8 mouse cellular contexts compared by ENCODE assay signal in genomic region chr15:99456338-99456962, GRCm38 (mm10). TPM values are rescaled to one million over a fixed set of nuclear protein-coding genes. Genes with fewer than 3 reads are reported as not detected.
A peak's percentile ranks its signal among the peaks of the same experiment; 100 is the strongest.
DNase-seq lines count a peak whose midpoint lies in the region; ATAC-seq and TF ChIP-seq lines count a peak whose summit lies in the region.

No protein-coding gene starts in this region.

- TF ChIP-seq POLR2A in testis, adult 2 months (IDR thresholded peaks at IDR 0.05; ENCODE audit: control insufficient read depth, low read depth, low read length) = no peak
- no peak for TF ChIP-seq POLR2A in myocyte (IDR thresholded peaks at IDR 0.05; ENCODE audit: insufficient read length, low read depth)

- H3K36me3 ChIP-seq in testis, adult 2 months (ENCODE audit: control insufficient read depth, insufficient read depth, low read length) = no peaks in the 10 kb centered on the region
- 0 out of 2 replicates have a peak, but pooled peaks cover 4% of the 10 kb centered on the region for H3K36me3 ChIP-seq in forebrain, embryonic 12.5 days (replicated peaks)
- H3K36me3 ChIP-seq in limb, embryonic 10.5 days = peaks cover 50% of the 10 kb centered on the region
- H3K36me3 ChIP-seq in myocyte (ENCODE audit: control insufficient read depth, insufficient read depth) = peaks cover 3% of the 10 kb centered on the region

- peak overlapping the region; percentile 85 for H3K4me3 ChIP-seq in testis, adult 2 months (ENCODE audit: control insufficient read depth, low read depth, low read length)
- H3K4me3 ChIP-seq in forebrain, embryonic 12.5 days (replicated peaks) = peak overlapping the region; percentile 84
- peak overlapping the region; percentile 85 for H3K4me3 ChIP-seq in limb, embryonic 10.5 days
- peak overlapping the region; percentile 95 for H3K4me3 ChIP-seq in myocyte

- ATAC-seq in forebrain, embryonic 12.5 days (ENCODE audit: low FRiP score) = 0 out of 2 replicates have a peak, but pooled peaks have one; percentile 3
- ATAC-seq in activated CD4-positive, CD25-positive, alpha-beta regulatory T cell, adult 4 months = no peak

- 14% methylated on average over 7 of the region's 7 CpGs for WGBS in forebrain, embryonic 12.5 days
- 26% methylated on average over 7 of the region's 7 CpGs for WGBS in limb, embryonic 10.5 days

- no peaks in the 10 kb centered on the region for H3K9me3 ChIP-seq in forebrain, embryonic 12.5 days
- H3K9me3 ChIP-seq in limb, embryonic 10.5 days (replicated peaks) = no peaks in the 10 kb centered on the region

- H3K9ac ChIP-seq in forebrain, embryonic 12.5 days = peak overlapping the region; percentile 76

- peak overlapping the region; percentile 57 for H3ac ChIP-seq in myocyte (ENCODE audit: control insufficient read depth, insufficient read length)

- H3K79me2 ChIP-seq in myocyte (ENCODE audit: control insufficient read depth, insufficient read depth) = peaks cover 66% of the 10 kb centered on the region

- H3K4me1 ChIP-seq in testis, adult 2 months (ENCODE audit: control insufficient read depth, insufficient read depth, low read length) = peaks cover 14% of the 10 kb centered on the region
- peaks cover 51% of the 10 kb centered on the region for H3K4me1 ChIP-seq in forebrain, embryonic 12.5 days
- H3K4me1 ChIP-seq in limb, embryonic 10.5 days = peaks cover 45% of the 10 kb centered on the region

- no peak for TF ChIP-seq CTCF in testis, adult 2 months (IDR thresholded peaks at IDR 0.05; ENCODE audit: control insufficient read depth, insufficient read depth, insufficient replicate concordance, low read depth, low read length)

- H3K27me3 ChIP-seq in testis, adult 2 months (ENCODE audit: control insufficient read depth, insufficient read depth, low read length) = no peaks in the 10 kb centered on the region
- no peaks in the 10 kb centered on the region for H3K27me3 ChIP-seq in forebrain, embryonic 12.5 days
- H3K27me3 ChIP-seq in limb, embryonic 10.5 days (ENCODE audit: low read depth, poor library complexity, severe bottlenecking) = no peaks in the 10 kb centered on the region
- H3K27me3 ChIP-seq in myocyte (ENCODE audit: control insufficient read depth, insufficient read depth, insufficient read length) = no peaks in the 10 kb centered on the region

- H3K4me2 ChIP-seq in forebrain, embryonic 12.5 days = peak overlapping the region; percentile 67
- peak overlapping the region; percentile 72 for H3K4me2 ChIP-seq in myocyte (ENCODE audit: low read depth)

- no peak for DNase-seq in testis, postnatal 14 days (ENCODE audit: low spot score)
- peak; percentile 30 for DNase-seq in limb, embryonic 10.5 days (ENCODE audit: low spot score)
- DNase-seq in B cell, adult 2 months = no peak
- no peak for DNase-seq in embryo, embryonic 10 days (ENCODE audit: low spot score)

- peak overlapping the region; percentile 5; the same call in 1 of the 2 replicates for H3K27ac ChIP-seq in testis, adult 2 months (ENCODE audit: control insufficient read depth, insufficient read depth, low read depth, low read length)
- peak overlapping the region; percentile 89 for H3K27ac ChIP-seq in forebrain, embryonic 12.5 days
- peak overlapping the region; percentile 97 for H3K27ac ChIP-seq in limb, embryonic 10.5 days

TF ChIP-seq in myocyte, 11 proteins besides CTCF, POLR2A, EP300 and RAD21:
- TF ChIP-seq MYOD1 (IDR thresholded peaks at IDR 0.05; ENCODE audit: control insufficient read depth in 1 of 3, insufficient read length in 2 of 3, low read depth in 2 of 3) = peak in 1 of 3 experiments; percentile 16
- no peak for TF ChIP-seq SRF (IDR thresholded peaks at IDR 0.05; ENCODE audit: control insufficient read depth, insufficient read length, low read depth)
TF ChIP-seq in myocyte: peak in this region for 1.

RNA-seq across cellular contexts. Expression of gene Nckap5l, which starts 1.1 kb away (rescaled TPM):
- 3.9 and 4.4 TPM in 2 replicates for polyA plus RNA-seq in testis, adult 2 months (2012; rRNA removed)
- 11.8 and 12.0 TPM in 2 replicates for polyA plus RNA-seq in forebrain, embryonic 12.5 days (2016; fragmentation: Nextera tagmentation; extraction: Ambion mirVana)
- polyA plus RNA-seq in limb, embryonic 10.5 days (2016; fragmentation: Nextera tagmentation; extraction: Ambion mirVana) = 16.3 and 17.4 TPM in 2 replicates
- polyA plus RNA-seq in myocyte (2012; fragmentation: generic; extraction: Trizol) = 40.9 TPM
- 1 to 10 TPM in 1 of 2 experiments, under 1 TPM in 1; 0.76 to 1.2 TPM for polyA plus RNA-seq in activated CD4-positive, CD25-positive, alpha-beta regulatory T cell, adult 4 months (2017; shearing (Covaris generic))

RNA-seq across cellular contexts. Expression of gene Bcdin3d, which starts 18.1 kb away (rescaled TPM):
- polyA plus RNA-seq in testis, adult 2 months (2012; rRNA removed) = 4.6 and 4.7 TPM in 2 replicates
- polyA plus RNA-seq in forebrain, embryonic 12.5 days (2016; fragmentation: Nextera tagmentation; extraction: Ambion mirVana) = 21.5 and 25.0 TPM in 2 replicates
- 15.9 and 19.4 TPM in 2 replicates for polyA plus RNA-seq in limb, embryonic 10.5 days (2016; fragmentation: Nextera tagmentation; extraction: Ambion mirVana)
- polyA plus RNA-seq in myocyte (2012; fragmentation: generic; extraction: Trizol) = 11.8 TPM
- polyA plus RNA-seq in activated CD4-positive, CD25-positive, alpha-beta regulatory T cell, adult 4 months (2017; shearing (Covaris generic)) = 10 to 100 TPM; 23.3 to 23.5 TPM

Comparison
In these comparisons a context has a peak if more than half of its experiments do, and no peak if none do; other contexts are left out.
1. H3K27ac ChIP-seq: peak in every context shown above with its lines; median percentile 97 in limb, embryonic 10.5 days; 89 in forebrain, embryonic 12.5 days; 5 in testis, adult 2 months.